Mouse (Mus musculus) adrenal gland, postnatal 36 days (tissue): ENCODE measurements around the gene Hdac9. TPM values are rescaled to one million over a fixed set of nuclear protein-coding genes. Genes with fewer than 3 reads are reported as not detected.

Experiments used
- DNase-seq, 2 experiments: peaks; one replicate each; pipeline ENCODE4 v3.0.0; 2021; ENCODE audit warnings: mixed read lengths in 1 of 2
- total RNA-seq, 2 experiments: library from RNA; stranded (reverse); gene quantifications; 2 replicates each; pipeline ENCODE4 v1.2.3; 2021

Gene Hdac9
- total RNA-seq, 2 experiments from 2014 or later = 0.99 to 1.0 TPM

DNA sequence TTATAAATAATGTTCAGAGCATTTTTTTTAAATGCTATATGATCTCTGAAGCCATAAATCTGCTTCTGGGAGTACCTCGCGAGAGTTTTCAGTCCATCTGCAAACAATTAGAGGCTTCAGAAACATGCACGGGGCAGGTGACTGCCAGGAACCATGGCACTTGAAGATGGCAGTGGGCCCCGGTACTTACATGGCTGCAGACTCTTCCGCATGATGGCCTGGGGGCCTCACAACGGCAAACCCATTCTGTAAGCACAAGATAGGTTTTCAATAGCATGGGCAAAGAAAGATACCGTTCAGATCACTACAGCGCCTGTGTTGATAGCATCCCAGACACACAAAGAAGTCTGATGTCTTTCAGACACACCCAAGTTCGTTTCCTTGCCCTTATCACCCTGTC, 695.9 kb downstream of the Hdac9 start:
- DNase-seq = no peak

DNA sequence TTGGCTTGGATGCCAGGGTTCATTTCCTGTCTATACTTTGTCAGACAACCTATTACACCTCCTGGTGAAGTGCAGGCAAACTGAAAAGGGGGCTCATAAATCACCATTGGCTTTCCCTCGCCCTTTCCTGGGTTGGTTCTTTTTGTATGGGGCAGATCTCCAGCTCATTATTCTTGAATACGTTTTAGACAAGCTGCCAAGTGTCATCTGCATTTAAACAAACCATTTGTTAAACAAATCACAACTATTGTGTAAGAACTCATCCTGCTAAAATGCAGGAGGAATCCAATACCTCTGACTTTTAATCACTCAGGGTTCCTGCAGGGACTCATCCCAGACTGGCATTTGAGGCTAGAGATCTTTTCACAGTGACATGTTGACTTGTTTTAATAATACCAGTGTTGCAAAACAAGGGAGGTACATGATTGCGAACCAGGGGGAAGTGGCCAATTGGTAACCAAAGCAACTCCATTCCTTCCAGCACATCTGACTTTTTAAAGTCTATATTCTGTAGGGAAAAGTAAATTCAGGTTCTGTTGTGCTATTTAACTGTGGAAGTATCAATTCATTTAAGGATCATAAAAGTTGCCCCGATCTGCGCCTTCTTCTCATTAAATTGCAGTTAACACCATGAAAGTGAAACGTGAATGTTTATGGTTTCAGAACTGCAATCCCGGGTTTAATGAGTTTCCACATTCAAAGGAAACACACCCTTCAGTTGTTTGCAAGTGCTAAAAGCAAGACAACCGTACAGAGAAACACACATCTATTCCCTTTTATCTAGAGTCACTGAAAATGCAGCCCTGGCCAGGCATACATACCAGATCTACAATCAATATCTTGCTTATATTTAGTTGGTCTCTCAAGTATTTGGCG, 696.6 kb downstream of the Hdac9 start:
- no peak for DNase-seq

DNA sequence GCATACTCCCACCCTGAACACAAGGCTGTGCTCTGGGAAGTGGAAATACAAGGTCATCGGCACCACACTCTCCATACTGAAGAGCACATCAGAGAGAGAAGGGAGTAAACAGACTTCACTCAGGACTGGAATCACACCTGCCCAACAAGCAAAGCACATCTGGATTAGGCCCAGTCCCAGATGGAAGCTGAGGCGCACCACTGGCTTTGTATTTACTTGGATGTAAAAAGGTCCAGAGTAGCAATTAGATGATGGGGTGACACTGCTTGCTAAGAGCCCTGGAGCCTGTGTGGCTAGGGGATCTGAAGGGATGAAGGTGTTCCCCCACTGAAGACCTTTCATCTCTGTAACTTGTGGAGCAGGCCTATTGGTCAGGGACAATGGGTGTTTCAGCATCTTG, 698.3 kb downstream of the Hdac9 start:
- no peak for DNase-seq

DNA sequence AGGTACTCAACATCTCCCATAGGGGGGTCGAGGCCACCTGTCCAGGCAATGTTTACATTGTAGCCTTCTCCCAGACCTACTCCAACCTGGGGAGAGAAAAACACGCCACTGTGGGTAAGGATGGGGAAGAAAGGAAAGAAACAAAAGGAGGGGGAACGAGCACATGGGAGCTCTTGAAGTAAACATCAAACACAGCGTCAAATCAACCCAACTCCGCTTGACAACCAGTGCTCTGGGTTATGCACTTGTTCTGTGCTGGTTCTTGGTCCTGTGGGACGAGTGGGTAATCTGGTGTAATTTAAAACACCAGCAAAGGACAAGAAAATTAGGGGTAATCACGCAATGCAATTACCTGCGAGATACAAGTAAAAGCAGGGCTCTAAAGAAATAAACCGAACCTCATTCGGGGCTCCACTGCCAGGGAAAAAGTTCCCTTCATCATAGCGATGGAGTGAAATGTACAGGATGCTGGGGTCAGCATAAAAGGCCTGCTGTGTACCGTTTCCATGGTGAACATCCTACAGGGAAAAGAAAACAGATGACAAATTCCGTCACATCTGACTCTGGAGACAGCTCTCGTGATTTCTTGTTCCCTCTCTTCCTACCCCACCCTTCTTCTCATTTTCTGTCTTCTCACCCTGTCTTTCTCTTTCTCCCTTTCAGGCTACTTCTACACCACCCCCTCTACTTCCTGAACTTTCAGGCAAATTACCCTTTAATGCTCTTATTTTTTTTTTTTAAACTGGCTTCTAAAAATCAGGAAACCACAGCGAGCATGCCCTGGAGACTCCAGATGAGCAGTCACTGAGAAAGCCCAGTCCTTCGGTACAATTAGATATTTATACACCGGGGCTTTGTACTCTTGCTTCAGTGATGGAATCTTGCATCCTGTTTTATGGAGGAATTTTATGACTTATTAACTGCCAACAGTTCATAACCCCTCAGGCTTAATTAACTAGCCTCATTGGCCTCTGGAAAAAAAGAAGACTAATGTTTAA, 701.6 kb downstream of the Hdac9 start:
- no peak for DNase-seq

DNA sequence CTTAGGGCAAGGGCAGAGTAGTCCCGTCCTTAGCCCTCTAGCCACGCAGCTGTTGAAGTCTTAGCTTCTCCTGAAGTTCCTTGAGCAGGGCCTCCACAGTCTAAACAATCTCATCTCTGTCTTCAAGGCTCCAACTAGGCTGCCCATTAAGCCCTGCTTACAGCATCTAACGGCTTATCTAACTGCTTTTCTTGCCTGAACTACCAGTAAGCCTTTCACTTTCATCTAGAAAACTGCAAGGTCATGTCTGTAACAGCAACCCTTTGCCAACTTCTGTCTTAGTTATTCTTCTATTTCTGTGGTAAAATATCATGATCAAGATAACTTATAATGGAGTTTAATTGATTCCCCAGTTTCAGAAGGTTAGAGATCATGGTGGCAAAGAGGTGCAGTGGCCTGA, 704.7 kb downstream of the Hdac9 start:
- no peak for DNase-seq

DNA sequence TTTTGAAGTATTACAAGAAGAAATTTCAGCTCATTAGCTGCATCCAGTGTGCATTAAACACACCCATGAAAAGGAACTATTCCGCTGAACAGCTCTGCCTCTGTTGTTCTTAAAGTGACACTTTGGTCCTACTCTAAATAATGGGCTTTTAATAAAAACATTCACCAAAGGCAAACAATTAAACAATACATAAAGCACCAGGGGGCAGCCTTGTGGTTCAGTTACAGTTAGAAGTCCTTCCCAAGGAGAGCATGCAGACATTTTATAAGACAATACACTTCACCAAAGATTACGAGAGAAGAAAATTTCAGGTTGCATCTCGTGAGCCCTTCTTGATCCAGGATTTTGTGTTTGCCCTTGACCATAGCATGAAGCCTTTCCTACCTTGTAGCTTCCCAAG, 715.4 kb downstream of the Hdac9 start:
- no peak for DNase-seq

DNA sequence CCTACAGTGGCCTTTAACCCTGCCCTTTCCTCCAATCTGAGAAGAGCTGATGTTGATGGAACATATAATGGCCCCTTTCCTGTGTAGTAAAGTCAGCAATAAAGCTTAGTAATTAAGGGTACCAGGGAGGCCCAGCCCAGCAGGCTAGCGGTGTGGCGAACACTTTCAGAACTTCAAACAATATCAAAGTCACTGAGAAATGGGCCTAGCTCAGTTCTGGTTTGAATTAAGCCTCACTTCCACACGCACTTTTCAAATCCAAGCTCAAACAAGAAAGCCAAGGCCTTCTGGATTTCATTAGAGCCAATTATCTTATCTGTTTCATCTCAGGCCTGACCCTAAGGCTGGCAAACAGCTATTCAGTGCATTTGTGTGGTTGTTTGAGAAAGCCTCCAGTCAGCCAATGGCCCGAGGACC, 716.9 kb downstream of the Hdac9 start:
- no peak for DNase-seq

DNA sequence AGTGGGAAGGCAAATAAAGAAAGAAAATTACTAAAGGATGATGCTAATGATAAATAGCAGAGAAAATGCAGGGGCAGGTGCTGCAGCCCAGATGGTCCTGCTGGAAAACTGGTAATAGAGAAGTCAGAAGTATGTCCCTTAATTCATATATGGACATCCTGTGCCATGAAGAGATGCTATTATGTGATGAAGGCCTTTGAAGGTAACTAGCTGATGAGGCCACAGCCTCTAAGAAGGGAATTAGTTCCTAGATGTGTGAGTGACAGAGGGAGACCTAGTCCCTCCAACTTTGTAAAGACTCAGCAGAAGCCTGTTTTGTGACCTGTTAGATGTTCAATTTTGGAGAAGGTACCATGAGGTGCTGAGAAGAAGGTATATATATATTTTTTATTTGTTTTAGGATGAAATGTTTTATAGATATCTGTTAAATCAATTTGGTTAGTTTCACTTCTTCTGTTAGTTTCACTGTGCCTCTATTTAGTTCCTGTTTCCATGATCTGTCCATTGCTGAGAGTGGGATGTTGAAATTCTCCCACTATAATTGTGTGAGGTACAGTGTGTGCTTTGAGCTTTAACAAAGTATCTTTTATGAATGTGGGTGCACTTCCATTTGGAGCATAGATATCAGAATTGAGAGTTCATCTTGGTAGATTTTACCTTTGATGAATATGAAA, 721.6 kb downstream of the Hdac9 start:
- no peak for DNase-seq

DNA sequence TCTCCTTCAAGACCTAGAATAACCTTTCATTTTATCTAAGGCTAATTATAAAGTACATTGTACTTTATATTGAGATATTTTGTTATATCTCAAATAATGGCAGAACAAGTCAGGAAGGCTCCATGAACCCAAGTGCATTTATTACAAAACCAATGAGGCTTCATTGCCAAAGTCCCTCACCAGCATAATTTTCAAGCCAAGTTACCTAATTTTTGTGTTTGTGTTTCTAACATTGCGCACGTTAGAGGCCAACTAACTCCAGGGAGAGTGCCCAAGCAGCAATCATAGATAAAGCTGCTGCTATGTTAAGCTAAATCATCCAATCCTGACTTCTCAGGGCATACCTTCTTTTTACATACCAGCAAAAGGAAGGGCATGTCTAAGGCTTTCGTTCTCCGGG, 722.8 kb downstream of the Hdac9 start:
- no peak for DNase-seq

DNA sequence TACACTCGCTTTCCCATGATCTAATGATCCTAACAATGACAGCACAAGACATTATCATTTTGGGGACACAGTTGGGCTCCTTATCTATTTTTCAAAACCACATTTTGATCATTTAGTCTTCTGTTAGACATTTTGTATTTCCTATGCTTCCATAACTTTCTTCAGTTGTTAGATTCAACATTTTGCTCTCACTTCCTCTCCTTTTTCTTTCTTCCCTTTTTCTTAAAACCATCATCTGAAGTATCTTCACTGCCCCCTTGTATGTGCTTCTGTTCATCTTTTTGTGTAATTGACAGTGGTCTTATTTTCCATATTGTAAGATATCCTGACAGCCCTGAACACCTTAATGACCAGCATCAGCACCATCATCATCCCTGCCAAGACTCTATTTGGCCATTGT, 725.6 kb downstream of the Hdac9 start:
- no peak for DNase-seq

DNA sequence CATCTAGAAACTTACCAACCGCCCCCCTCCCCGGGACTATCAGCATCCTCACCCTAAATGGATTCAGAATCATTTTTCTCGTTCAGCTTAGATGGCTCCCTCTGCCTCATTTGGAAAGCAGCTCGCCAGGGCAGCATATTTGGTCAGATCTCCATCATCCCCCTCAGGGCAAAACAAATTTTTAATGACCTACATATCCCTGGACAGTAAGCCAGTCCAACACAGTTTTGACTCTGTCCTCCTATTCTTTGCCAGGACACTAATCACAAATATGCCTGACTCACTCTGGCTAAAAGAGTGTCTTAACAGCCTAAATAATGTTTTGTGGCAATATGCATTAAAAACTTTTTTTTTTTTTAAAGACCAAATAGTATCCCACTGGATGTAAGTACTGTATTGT, 738.0 kb downstream of the Hdac9 start:
- DNase-seq = no peak

DNA sequence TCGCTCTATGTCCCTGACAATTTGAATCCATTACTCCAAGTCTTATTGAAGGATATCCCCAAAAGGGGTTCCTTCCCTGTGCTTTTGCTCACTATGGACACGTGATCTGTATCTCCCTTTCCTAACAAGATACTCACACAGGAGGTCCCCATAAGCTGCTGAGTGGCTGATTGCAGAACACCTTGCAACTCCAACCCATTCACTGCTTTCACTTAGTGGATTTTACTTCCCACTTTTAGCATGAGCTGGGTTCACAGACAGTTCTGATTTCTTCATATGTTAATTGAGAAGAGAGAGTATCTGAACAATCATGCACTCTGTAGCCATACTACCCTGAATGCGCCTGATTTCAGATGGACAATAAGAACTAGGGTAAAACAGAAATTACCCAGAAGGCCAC, 740.1 kb downstream of the Hdac9 start:
- no peak for DNase-seq

DNA sequence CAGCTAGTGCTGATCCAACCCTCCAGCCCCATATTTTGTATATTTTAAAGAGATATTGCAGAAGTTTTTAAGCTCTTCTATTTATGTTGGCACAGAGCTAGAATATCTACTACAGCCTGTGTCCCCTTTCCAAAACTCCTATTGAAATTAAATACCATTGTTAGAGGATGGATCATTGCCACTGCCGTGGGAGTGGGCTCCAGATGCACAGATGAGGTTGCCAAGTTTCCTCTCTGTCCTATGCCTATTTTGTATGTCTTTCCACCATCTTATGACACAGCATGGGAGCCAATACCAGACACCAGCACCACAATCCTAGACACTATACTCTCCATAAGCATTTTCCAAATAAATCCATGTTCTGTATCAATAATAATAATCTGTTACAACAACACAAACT, 743.9 kb downstream of the Hdac9 start:
- DNase-seq = no peak

DNA sequence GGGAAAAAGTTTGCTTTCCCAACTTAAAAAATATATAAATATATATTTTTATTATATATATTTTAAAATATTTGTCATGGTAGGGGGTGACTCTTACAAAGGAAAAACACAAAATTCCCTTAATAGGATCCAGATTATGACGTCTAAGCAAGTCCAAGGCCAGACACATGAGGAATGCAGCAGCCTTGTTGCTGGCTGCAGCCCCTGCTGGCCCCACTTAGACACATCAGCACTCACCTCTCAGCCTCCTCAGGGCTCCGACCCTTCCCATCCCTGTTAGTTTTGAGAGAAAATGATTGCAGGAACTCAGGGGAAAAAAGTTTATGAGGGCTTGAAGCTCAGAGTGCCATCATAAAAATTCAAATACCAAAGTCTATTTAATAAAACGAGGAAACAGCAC, 746.3 kb downstream of the Hdac9 start:
- DNase-seq = no peak

DNA sequence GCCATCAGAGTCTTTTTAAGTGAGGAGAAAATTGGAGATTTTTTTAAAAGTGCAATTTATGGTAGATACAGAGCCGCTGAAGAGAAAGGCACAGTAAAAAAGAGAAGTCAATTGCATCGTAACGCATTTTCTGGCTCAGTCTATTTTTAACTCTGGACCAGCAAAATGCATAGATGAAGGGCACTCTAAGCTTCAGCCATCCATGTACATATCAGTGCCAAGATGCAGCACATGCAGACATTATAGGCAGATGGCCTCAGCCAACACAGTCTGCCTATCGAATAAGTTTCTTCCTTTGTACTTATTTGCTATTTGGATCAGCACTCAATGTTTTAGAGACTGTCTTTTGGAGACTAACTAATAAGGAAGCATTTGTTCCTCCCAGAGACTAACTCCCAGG, 751.2 kb downstream of the Hdac9 start:
- DNase-seq = no peak

DNA sequence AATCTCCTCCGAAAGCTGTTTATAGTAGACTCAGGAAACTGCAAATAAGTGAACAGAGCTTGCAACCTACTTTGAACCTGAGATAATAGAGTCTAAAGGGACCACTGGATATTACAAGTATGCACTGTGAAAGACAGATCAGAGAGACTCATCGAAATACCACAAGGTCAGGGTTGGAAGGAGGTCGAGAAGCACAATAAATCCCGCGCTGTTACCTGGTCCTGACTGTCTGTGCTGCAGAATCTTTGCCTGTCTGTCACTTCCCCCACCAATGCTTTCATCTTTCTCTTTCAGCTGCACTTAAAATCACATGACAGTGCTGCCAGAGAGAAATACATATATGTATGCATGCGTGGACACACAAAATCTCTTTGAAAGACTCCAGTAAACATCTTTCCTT, 760.6 kb downstream of the Hdac9 start:
- no peak for DNase-seq

DNA sequence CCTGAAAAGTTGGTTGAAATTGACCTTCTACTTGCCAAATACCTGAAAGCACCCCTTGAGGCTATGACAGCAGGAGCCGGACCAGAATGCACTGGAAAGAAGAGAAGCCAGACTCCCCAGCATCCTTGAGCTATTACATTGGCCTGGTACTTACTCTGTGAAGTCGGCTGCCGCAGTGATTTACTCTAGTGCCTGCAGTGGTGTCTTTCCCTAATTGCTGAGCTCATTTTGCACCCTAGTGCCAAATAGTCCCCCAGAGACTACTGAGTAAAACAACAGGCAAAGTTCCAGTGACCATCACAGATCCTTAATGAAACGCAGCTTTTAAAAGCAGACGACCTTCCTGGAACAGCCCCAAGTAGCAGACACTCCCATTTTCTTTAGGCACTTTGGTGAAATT, 761.2 kb downstream of the Hdac9 start:
- no peak for DNase-seq

DNA sequence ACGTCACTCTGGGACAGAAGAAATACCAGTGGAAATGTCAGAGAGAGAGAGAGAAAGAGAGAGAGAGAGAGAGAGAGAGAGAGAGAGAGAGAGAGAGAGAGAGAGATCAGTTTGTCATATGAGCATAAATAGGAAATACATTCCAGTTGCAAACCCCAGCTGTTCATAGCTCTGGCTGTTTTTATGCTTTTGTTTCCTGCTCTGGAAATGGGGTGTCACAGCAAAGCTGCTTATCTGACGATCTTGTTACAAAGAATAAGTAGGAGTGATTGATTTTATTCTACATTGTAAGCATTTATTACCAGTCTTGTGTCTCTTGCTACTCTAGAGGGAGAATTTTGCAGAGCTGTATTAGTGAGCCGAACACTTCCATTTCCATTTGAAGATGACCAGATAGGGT, 762.1 kb downstream of the Hdac9 start:
- DNase-seq = no peak

DNA sequence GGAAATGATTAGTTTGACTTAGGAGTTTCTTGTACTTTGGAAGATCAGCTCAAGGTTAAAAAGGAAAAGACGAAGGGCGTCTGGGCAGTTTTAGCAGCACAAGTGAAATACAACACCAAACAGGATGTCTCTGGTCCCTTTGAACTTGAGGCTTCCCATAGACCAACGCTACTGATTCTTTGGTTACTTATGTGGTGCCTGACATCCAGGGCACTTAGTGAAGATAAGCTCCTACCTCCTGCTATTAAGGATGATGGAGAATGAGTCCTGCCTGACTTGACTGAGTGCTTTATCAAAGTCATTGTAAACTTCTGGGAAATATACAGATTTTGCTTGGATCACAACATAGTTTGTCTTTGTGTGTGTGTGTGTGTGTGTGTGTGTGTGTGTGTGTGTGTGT, 765.6 kb downstream of the Hdac9 start:
- DNase-seq = no peak

DNA sequence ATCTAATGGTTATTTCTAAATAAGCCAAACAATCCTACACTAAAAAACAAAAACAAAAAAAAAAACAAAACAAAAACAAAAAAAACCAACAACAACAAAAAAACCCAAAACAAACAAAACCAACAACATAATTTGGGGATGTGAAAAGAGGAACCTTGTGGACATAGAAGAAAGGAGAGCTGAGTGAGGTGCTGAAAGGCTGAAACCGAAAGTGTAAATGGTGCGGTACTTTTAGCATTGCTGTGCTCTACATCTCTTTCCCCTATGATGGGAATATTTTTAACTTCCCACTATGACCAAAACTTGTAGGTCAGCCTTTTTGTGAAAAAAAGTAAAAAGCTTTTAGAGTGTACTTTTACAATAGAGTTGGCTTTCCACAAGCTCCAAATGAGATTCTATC, 774.2 kb downstream of the Hdac9 start:
- DNase-seq = no peak

DNA sequence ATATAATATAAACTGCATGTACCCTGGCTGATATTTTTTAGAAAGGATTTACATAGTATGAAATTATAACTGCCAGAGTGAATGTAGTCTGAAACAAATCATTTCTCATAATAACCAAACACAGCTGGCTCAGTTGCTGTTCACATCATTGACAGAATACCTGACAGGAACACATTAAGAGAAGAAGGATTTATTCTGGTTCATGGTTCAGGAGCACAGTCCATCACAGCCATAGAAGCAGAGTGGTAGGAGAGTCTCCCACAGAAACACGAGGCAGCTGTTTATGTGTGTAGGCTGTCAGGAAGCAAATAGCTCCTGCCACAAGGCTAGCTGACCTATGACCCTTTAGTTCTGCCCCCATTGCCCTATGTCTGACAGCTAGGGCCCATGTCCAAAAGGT, 803.6 kb downstream of the Hdac9 start:
- no peak for DNase-seq

DNA sequence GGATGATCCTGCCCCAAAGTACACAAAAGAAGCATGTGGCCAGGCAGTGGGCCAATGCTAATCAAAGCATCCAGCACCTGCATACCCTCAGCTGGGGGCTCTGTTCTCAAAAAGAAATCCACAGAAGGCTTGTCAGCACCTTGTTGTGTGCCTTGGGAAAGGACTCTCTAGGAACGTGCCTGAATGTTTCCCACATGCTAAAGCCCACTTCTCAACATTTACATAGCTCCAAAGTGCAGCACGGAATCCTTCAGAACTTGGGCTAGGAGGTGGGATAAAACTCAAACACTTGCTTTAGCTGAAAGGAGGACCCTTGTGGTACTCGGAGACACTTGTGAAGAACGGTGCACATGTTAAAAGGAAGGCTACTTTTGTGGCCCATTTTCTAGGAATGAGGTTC, 823.9 kb downstream of the Hdac9 start:
- no peak for DNase-seq

DNA sequence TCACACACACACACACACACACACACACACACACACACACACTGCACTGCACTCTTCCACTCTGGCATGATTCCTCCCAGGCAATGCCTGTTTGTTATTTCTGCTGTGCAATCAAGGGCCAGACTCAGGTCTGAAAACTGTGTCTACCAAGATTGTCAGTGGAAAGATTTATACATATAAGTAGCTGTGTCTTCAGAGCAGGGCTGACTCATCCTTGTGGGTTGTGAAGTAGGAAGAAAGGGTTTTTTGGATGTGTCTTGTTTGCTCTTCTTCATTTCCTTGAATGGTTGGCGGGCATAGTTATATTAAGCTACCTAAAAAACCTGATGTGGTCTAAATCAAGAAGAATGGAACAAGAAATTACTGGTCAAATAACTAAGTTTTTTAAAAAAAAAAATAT, 825.0 kb downstream of the Hdac9 start:
- no peak for DNase-seq
